Mouse (Mus musculus) layer of hippocampus, postnatal 25 days (tissue): Measurements from ENCODE around the gene Bicra. TPM values are rescaled to one million over a fixed set of nuclear protein-coding genes. Genes with fewer than 3 reads are reported as not detected.
A peak's percentile ranks its signal among the peaks of the same experiment; 100 is the strongest.

Source experiments
- DNase-seq, 2 experiments: peaks; one replicate each; pipeline ENCODE4 v3.0.0; 2022; ENCODE audit warnings: mixed read lengths in 2 of 2, low spot score in 1 of 2; ENCODE audit errors: extremely low spot score in 1 of 2
- total RNA-seq, 2 experiments: library from RNA; stranded (reverse); gene quantifications; 2 replicates each; pipeline ENCODE4 v1.2.3; 2021

Gene Bicra
- total RNA-seq, 2 experiments from 2014 or later, result 15.9 to 23.2 TPM

GRCm38 (mm10) chr7:15950008-15950407 lies 97.7 kb downstream of the Bicra start:
- no peak for DNase-seq

GRCm38 (mm10) chr7:15949216-15949790 lies 98.4 kb downstream of the Bicra start:
- no peak for DNase-seq

GRCm38 (mm10) chr7:15948381-15948941 lies 99.3 kb downstream of the Bicra start:
- DNase-seq, result peak; percentile 61 to 76

- DNase-seq, result no peak
Measured at GRCm38 (mm10) chr7:15947653-15948260, 100.0 kb downstream of the Bicra start.

GRCm38 (mm10) chr7:15945721-15946536 lies 101.8 kb downstream of the Bicra start, which contains the start of gene Nop53:
Gene Nop53 (minus strand): TSS chr7:15946074.
- peak; percentile 85 to 97 for DNase-seq

- no peak for DNase-seq
Measured at GRCm38 (mm10) chr7:15945211-15945610, 102.5 kb downstream of the Bicra start.

GRCm38 (mm10) chr7:15944311-15944710 lies 103.4 kb downstream of the Bicra start:
- DNase-seq, result no peak

GRCm38 (mm10) chr7:15938621-15939020 lies 109.1 kb downstream of the Bicra start:
- no peak for DNase-seq

- DNase-seq, result no peak
Measured at GRCm38 (mm10) chr7:15937491-15937890, 110.2 kb downstream of the Bicra start.

GRCm38 (mm10) chr7:15933437-15934359 lies 114.0 kb downstream of the Bicra start:
- no peak for DNase-seq

- DNase-seq, result no peak
Measured at GRCm38 (mm10) chr7:15931635-15932034, 116.1 kb downstream of the Bicra start.

GRCm38 (mm10) chr7:15930543-15930942 lies 117.2 kb downstream of the Bicra start:
- no peak for DNase-seq

- peak in 1 of 2 experiments; percentile 40 for DNase-seq
Measured at GRCm38 (mm10) chr7:15929910-15930309, 117.8 kb downstream of the Bicra start.

- DNase-seq, result peak; percentile 86 to 92
Measured at GRCm38 (mm10) chr7:15922220-15922773, 125.4 kb downstream of the Bicra start, which contains the start of gene Selenow. Gene Selenow (minus strand): TSS chr7:15922402.

- no peak for DNase-seq
Measured at GRCm38 (mm10) chr7:15921796-15922195, 125.9 kb downstream of the Bicra start.

Other genes with a start within 250 kb of the Bicra start
- not detected for gene Obox6, start 208.2 kb downstream of the Bicra start, total RNA-seq
- not detected for gene Crx, start 168.0 kb downstream of the Bicra start, total RNA-seq
- not detected for gene Crxos, start 165.3 kb downstream of the Bicra start, total RNA-seq
- gene Selenow, start 125.5 kb downstream of the Bicra start, total RNA-seq, result 1,000 to 10,000 TPM; 1,670 to 1,760 TPM
- 100 to 1,000 TPM; 118 to 133 TPM for gene Nop53, start 101.8 kb downstream of the Bicra start, total RNA-seq
- gene Ehd2, start 80.4 kb downstream of the Bicra start, total RNA-seq, result 1 to 10 TPM; 4.5 to 5.5 TPM
- gene Zfp541, start 13.9 kb upstream of the Bicra start, total RNA-seq, result under 1 TPM; 0.44 to 0.66 TPM
- gene Napa, start 50.5 kb upstream of the Bicra start, total RNA-seq, result 100 to 1,000 TPM; 282 to 301 TPM
- gene Kptn, start 72.0 kb upstream of the Bicra start, total RNA-seq, result 10 to 100 TPM; 32.3 to 37.8 TPM
- gene Slc8a2, start 81.9 kb upstream of the Bicra start, total RNA-seq, result 100 to 1,000 TPM; 294 to 322 TPM
- gene Meis3, start 127.2 kb upstream of the Bicra start, total RNA-seq, result 10 to 100 TPM; 34.3 to 41.1 TPM
- gene Dhx34, start 174.1 kb upstream of the Bicra start, total RNA-seq, result 10 to 100 TPM; 11.4 to 13.6 TPM
- gene C5ar2, start 196.2 kb upstream of the Bicra start, total RNA-seq, result under 1 TPM; 0.75 to 0.81 TPM
- gene C5ar1, start 211.6 kb upstream of the Bicra start, total RNA-seq, result 1 to 10 TPM; 1.1 TPM
- gene Inafm1, start 225.7 kb upstream of the Bicra start, total RNA-seq, result 10 to 100 TPM; 29.4 to 34.2 TPM
- gene Ccdc9, start 238.9 kb upstream of the Bicra start, total RNA-seq, result 10 to 100 TPM; 59.6 to 77.3 TPM